In genomic region chr5:9692333-9692732, GRCm38 (mm10) we compare ENCODE assay signal across 23 mouse cellular contexts. TPM values are rescaled to one million over a fixed set of nuclear protein-coding genes. Genes with fewer than 3 reads are reported as not detected.
DNase-seq lines count a peak whose midpoint lies in the region; ATAC-seq and TF ChIP-seq lines count a peak whose summit lies in the region.
"Had no signal": no experiment of that assay in that cellular context is flagged by ENCODE, and none has a peak within 500 bp of the region (broad histone marks: within the 10 kb centered on the region; RNA-seq: fewer than 3 reads in every experiment).

No protein-coding gene starts in this region.

- ATAC-seq in frontal cortex, adult (ENCODE audit: low TSS enrichment) = peak; percentile 89
- ATAC-seq: activated CD4-positive, CD25-positive, alpha-beta regulatory T cell, adult 4 months; CD4-positive, CD25-positive, alpha-beta regulatory T cell, adult 4 months; Patski had no signal

- no peak overlapping the region for H3K27ac ChIP-seq in gastrocnemius, adult 2 months

- TF ChIP-seq CTCF in gastrocnemius, adult 2 months (IDR thresholded peaks at IDR 0.05) = no peak

- no peak for DNase-seq in frontal cortex, adult 2 months (ENCODE audit: extremely low spot score in 1 of 2, low spot score in 1 of 2)
- DNase-seq in brain, adult 2 months (ENCODE audit: low read depth, low spot score) = peak; percentile 55
- no peak for DNase-seq in gastrocnemius, adult 2 months
- DNase-seq: adrenal gland, adult 2 months; adrenal gland, adult 8-10 months; adrenal gland, postnatal 10 days; adrenal gland, postnatal 14 days; adrenal gland, postnatal 25 days; adrenal gland, postnatal 36 days; B cell, adult 2 months; cerebellum, adult 11 months; cerebellum, adult 11-12 months; cerebellum, adult 18-20 months; cerebellum, adult 2 months had no signal

- H3K4me3 ChIP-seq in gastrocnemius, adult 2 months = no peak overlapping the region

- intact Hi-C loops in gastrocnemius, adult 2 months (cut with DNase I) = no loop called here

RNA-seq across cellular contexts. Expression of gene Grm3, which starts 32.6 kb away (rescaled TPM):
- 37.9 and 41.0 TPM in 2 replicates for polyA plus RNA-seq in frontal cortex, adult 2 months (2012; rRNA removed)
- not detected for total RNA-seq in gastrocnemius, adult 2 months (2021)
- total RNA-seq: adrenal gland, adult 2 months; CH12.LX; ES-E14; MEL had no signal
- polyA plus RNA-seq: activated CD4-positive, CD25-positive, alpha-beta regulatory T cell, adult 4 months; C2C12; CD4-positive, CD25-positive, alpha-beta regulatory T cell, adult 4 months; G1E had no signal
